Mouse (Mus musculus) embryonic fibroblast, embryonic 13.5 days (primary cell): ENCODE data around the gene Cd209a.

Experiments used
- CTCF ChIP-seq: IDR thresholded peaks from 2 replicates; pipeline ENCODE4 v1.5.1; 2011; ENCODE audit warnings: mild to moderate bottlenecking, control low read depth, low read length, moderate library complexity, borderline replicate concordance; ENCODE audit not compliant: insufficient read depth
- POLR2A ChIP-seq: IDR thresholded peaks from 2 replicates; pipeline ENCODE4 v1.6.1; 2011; ENCODE audit warnings: low read depth, mild to moderate bottlenecking, control low read depth, low read length, moderate library complexity

DNA sequence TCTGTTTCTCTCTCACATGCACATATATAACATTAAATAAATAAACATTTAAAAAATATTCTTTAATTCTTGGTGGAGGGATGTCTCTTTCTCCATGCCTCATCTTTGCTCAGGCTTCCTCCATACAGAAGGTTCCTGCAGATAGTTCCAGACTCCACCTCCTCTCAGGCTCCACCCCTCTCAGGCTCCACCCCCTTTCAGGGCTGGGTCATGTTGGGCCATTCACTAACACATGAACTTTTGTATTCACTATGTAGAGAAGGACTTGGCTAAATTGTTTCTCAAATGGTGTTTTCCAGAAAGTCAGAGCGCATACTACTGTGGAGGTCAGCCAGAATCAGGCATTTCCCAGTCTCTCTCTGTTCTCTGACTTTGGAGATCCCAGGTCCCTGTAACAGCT is 47.3 kb downstream of the Cd209a start:
- TF ChIP-seq CTCF (no peak), POLR2A (no peak)
